Mouse (Mus musculus) midbrain, postnatal 0 days (tissue): ENCODE results near the gene Pitx2. TPM values are rescaled to one million over a fixed set of nuclear protein-coding genes. Genes with fewer than 3 reads are reported as not detected.

Source experiments
- ATAC-seq: fragments of 200-750 bp; cut with Nextera tagmentation; 2 replicates; pipeline ENCODE4 v1.8.0; 2017; ENCODE audit warnings: moderate number of reproducible peaks, mild to moderate bottlenecking, moderate TSS enrichment, moderate library complexity; ENCODE audit not compliant: low FRiP score
- DNase-seq: peaks from one replicate; pipeline ENCODE4 v3.0.0-alpha.2; 2015; ENCODE audit warnings: low spot score
- H3K27ac ChIP-seq: fragments of 300-500 bp; sonication (generic); 2 replicates; pipeline ENCODE4 v1.5.1; 2014; ENCODE audit warnings: low read depth, mild to moderate bottlenecking, low read length, mixed read lengths
- H3K27me3 ChIP-seq: fragments of 300-500 bp; sonication (generic); 2 replicates; pipeline ENCODE4 v1.6.1; 2014; ENCODE audit warnings: low read length, control low read depth, mixed read lengths; ENCODE audit not compliant: insufficient read depth
- H3K36me3 ChIP-seq: fragments of 300-500 bp; sonication (generic); 2 replicates; pipeline ENCODE4 v1.6.1; 2014; ENCODE audit warnings: low read length, control low read depth, mixed read lengths; ENCODE audit not compliant: insufficient read depth
- H3K4me1 ChIP-seq: fragments of 300-500 bp; sonication (generic); 2 replicates; pipeline ENCODE4 v1.6.1; 2014; ENCODE audit warnings: mild to moderate bottlenecking, control low read depth, antibody characterized with exemption, low read length, mixed read lengths; ENCODE audit not compliant: insufficient read depth
- H3K4me2 ChIP-seq: fragments of 300-500 bp; sonication (generic); 2 replicates; pipeline ENCODE4 v1.6.1; 2014; ENCODE audit warnings: low read depth, mild to moderate bottlenecking, low read length, mixed read lengths; ENCODE audit not compliant: poor library complexity, severe bottlenecking
- H3K4me3 ChIP-seq: fragments of 300-500 bp; sonication (generic); 2 replicates; pipeline ENCODE4 v1.5.1; 2014; ENCODE audit warnings: low read depth, mild to moderate bottlenecking, low read length, moderate library complexity
- H3K9ac ChIP-seq: fragments of 300-500 bp; sonication (generic); replicated peaks from 2 replicates; pipeline ENCODE4 v1.6.1; 2014; ENCODE audit warnings: mild to moderate bottlenecking, low read length, moderate library complexity, mixed read lengths; ENCODE audit not compliant: poor library complexity, severe bottlenecking
- H3K9me3 ChIP-seq: fragments of 300-500 bp; sonication (generic); 2 replicates; pipeline ENCODE4 v1.6.1; 2016; ENCODE audit warnings: low read length, control low read depth
- CTCF ChIP-seq: IDR thresholded peaks from 2 replicates; pipeline ENCODE4 v1.5.1; 2016; ENCODE audit warnings: antibody characterized with exemption, mild to moderate bottlenecking
- WGBS: fragments of 180-500 bp; shearing (Covaris S2); extraction: QIAGEN DNeasy Blood & Tissue Kit; methylation state at CpG from one replicate; pipeline ENCODE4 v1.1.7; 2014; 5-methylcytosine and 5-hydroxymethylcytosine counted together
- polyA plus RNA-seq: library from polyadenylated mRNA; unstranded; fragments of >200 nt; fragmentation: Nextera tagmentation; extraction: Ambion mirVana; gene quantifications from 2 replicates; pipeline ENCODE4 v1.2.1, GENCODE M21; 2015
- total RNA-seq: library from RNA; depleted of rRNA; stranded (reverse); fragments of >200 nt; gene quantifications from 2 replicates; pipeline ENCODE4 v1.2.3, GENCODE M21; 2014

The Pitx2 gene
- total and polyA plus RNA-seq, 2 experiments from 2014 or later: 10.4 to 28.7 TPM

- H3K27ac ChIP-seq: no peak overlapping the region
- no peaks in the 10 kb centered on the region for H3K4me1 ChIP-seq
- under 1% methylated on average over 16 of the region's 16 CpGs for WGBS
- peaks cover 74% of the 10 kb centered on the region for H3K27me3 ChIP-seq
- H3K9ac ChIP-seq: no peak overlapping the region
- DNase-seq: no peak
- no peaks in the 10 kb centered on the region for H3K9me3 ChIP-seq
- no peaks in the 10 kb centered on the region for H3K36me3 ChIP-seq
- peak overlapping the region; percentile 37 for H3K4me2 ChIP-seq
- no peak for TF ChIP-seq CTCF
- no peak for ATAC-seq
- peak overlapping the region; percentile 20 for H3K4me3 ChIP-seq
Measured at GRCm38 (mm10) chr3:129199160-129199608, 494 bp upstream of the Pitx2 start.

- Histone ChIP-seq H3K9ac (no peak overlapping the region), H3K27me3 (peaks cover 75% of the 10 kb centered on the region), H3K4me3 (no peak overlapping the region), H3K4me1 (no peaks in the 10 kb centered on the region), H3K9me3 (no peaks in the 10 kb centered on the region), H3K4me2 (no peak overlapping the region), H3K36me3 (no peaks in the 10 kb centered on the region), H3K27ac (no peak overlapping the region)
- no peak for TF ChIP-seq CTCF
- DNase-seq (no peak), ATAC-seq (no peak)
- 3% methylated on average over 9 of the region's 9 CpGs for WGBS
Measured at GRCm38 (mm10) chr3:129200501-129200890, 818 bp downstream of the Pitx2 start.

- peaks cover 79% of the 10 kb centered on the region for H3K27me3 ChIP-seq
- no peaks in the 10 kb centered on the region for H3K36me3 ChIP-seq
- DNase-seq: no peak
- no peak for TF ChIP-seq CTCF
- 3% methylated on average over 3 of the region's 3 CpGs for WGBS
- H3K4me1 ChIP-seq: no peaks in the 10 kb centered on the region
- no peak overlapping the region for H3K27ac ChIP-seq
- no peaks in the 10 kb centered on the region for H3K9me3 ChIP-seq
- no peak overlapping the region for H3K4me2 ChIP-seq
- H3K9ac ChIP-seq: no peak overlapping the region
- H3K4me3 ChIP-seq: no peak overlapping the region
- no peak for ATAC-seq
Measured at GRCm38 (mm10) chr3:129201156-129201555, 1.5 kb downstream of the Pitx2 start.

- H3K27me3 ChIP-seq: peaks cover 76% of the 10 kb centered on the region
- no peaks in the 10 kb centered on the region for H3K9me3 ChIP-seq
- no peaks in the 10 kb centered on the region for H3K4me1 ChIP-seq
- H3K36me3 ChIP-seq: no peaks in the 10 kb centered on the region
- no peak overlapping the region for H3K9ac ChIP-seq
- no peak overlapping the region for H3K4me2 ChIP-seq
- no peak for ATAC-seq
- DNase-seq: no peak
- H3K27ac ChIP-seq: no peak overlapping the region
- H3K4me3 ChIP-seq: no peak overlapping the region
- WGBS: 3% methylated on average over 11 of the region's 11 CpGs
- TF ChIP-seq CTCF: no peak
Measured at GRCm38 (mm10) chr3:129201681-129202255, 2.1 kb downstream of the Pitx2 start.

GRCm38 (mm10) chr3:129202871-129203740, 3.4 kb downstream of the Pitx2 start:
- Histone ChIP-seq H3K27me3 (peaks cover 76% of the 10 kb centered on the region), H3K4me3 (0 out of 2 replicates have a peak overlapping the region, but pooled peaks have one; percentile 8), H3K4me1 (no peaks in the 10 kb centered on the region), H3K27ac (no peak overlapping the region), H3K9ac (no peak overlapping the region), H3K9me3 (no peaks in the 10 kb centered on the region), H3K4me2 (no peak overlapping the region), H3K36me3 (no peaks in the 10 kb centered on the region)
- no peak for TF ChIP-seq CTCF
- DNase-seq (no peak), ATAC-seq (no peak)
- WGBS: 1% methylated on average over 36 of the region's 36 CpGs
